Mouse (Mus musculus) thymus, adult 2 months (tissue): ENCODE results near the gene Setd6.

ENCODE experiments used
- CTCF ChIP-seq: fragments of 200-500 bp; IDR thresholded peaks from 2 replicates; pipeline ENCODE4 v1.5.1; 2012; ENCODE audit warnings: mild to moderate bottlenecking, control low read depth, low read length, moderate library complexity, borderline replicate concordance; ENCODE audit not compliant: control insufficient read depth, poor library complexity, insufficient read depth; ENCODE audit errors: extremely low read depth
- POLR2A ChIP-seq: fragments of 200-500 bp; IDR thresholded peaks from 2 replicates; pipeline ENCODE4 v1.6.1; 2012; ENCODE audit warnings: mild to moderate bottlenecking, low read length, control low read depth, moderate library complexity; ENCODE audit not compliant: control insufficient read depth, poor library complexity, insufficient read depth; ENCODE audit errors: extremely low read depth

DNA sequence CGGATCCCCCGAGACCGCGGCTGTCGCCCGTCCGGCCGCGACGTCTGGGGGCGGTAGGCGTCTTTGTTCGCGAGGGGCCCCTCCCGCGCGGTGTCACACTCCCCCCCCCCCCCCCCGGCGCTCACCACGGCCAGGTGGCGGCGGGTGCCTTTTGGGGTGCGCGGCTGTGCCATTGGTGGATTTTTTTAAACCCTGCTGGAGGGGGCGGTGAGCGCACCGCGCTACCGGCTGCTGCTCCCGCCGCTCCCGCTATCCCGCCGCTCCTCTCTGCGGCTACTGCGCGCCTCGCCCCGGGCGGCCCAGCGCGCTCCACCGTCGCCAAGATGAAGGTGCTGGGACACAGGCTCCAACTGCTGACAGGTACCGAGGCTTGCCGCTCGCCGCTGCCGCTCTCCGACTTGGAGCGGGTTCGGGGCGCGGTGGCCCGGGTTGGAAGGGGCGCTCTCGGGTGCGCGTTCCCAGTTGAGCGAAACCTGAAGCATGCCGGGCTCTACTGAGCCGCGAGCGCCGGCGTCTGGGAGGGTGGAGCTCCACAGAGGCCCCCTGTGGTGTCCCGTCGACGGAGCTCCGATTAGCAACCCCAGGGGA, 37.6 kb upstream of the Setd6 start:
- TF ChIP-seq POLR2A (no peak), CTCF (no peak)
